Mouse (Mus musculus): ENCODE results near the gene Txndc15. TPM values are rescaled to one million over a fixed set of nuclear protein-coding genes. Genes with fewer than 3 reads are reported as not detected.
"Not testable (repeated sequence)": the region's sequence is repeated elsewhere in the genome, so short reads cannot be mapped to it uniquely, and the experiment has no call there.

The Txndc15 gene
- 10 to 100 TPM; 31.8 to 40.0 (median 34.2) TPM for total RNA-seq (2022)

GRCm38 (mm10) chr13:55714501-55715166 is at the start of gene Txndc15:
Txndc15 (plus strand) TSS chr13:55714650.
- DNase-seq (ENCODE audit: low spot score in 2 of 2), result peak; percentile 79 to 80

GRCm38 (mm10) chr13:55668550-55668949 is 45.9 kb upstream of the Txndc15 start:
- DNase-seq (ENCODE audit: low spot score in 2 of 2), result no peak

GRCm38 (mm10) chr13:55672711-55673110 is 41.7 kb upstream of the Txndc15 start:
- DNase-seq (ENCODE audit: low spot score in 2 of 2), result no peak

- DNase-seq (ENCODE audit: low spot score in 2 of 2), result no peak
Measured at GRCm38 (mm10) chr13:55677364-55677763, 37.1 kb upstream of the Txndc15 start.

GRCm38 (mm10) chr13:55682201-55682600 is 32.2 kb upstream of the Txndc15 start:
- DNase-seq (ENCODE audit: low spot score in 2 of 2), result no peak

- DNase-seq (ENCODE audit: low spot score in 2 of 2), result no peak
Measured at GRCm38 (mm10) chr13:55683581-55683980, 30.9 kb upstream of the Txndc15 start.

GRCm38 (mm10) chr13:55686107-55686633 is 28.3 kb upstream of the Txndc15 start:
- DNase-seq (ENCODE audit: low spot score in 2 of 2), result no peak

GRCm38 (mm10) chr13:55687927-55688602 is 26.4 kb upstream of the Txndc15 start:
- no peak for DNase-seq (ENCODE audit: low spot score in 2 of 2)

- peak; percentile 76 to 82 for DNase-seq (ENCODE audit: low spot score in 2 of 2)
Measured at GRCm38 (mm10) chr13:55692535-55693242, 21.8 kb upstream of the Txndc15 start, which contains the start of gene B230219D22Rik. B230219D22Rik (plus strand) TSS chr13:55693124.

GRCm38 (mm10) chr13:55693243-55693721 is 21.2 kb upstream of the Txndc15 start:
- DNase-seq (ENCODE audit: low spot score in 2 of 2), result no peak

GRCm38 (mm10) chr13:55694110-55694509 is 20.3 kb upstream of the Txndc15 start:
- no peak for DNase-seq (ENCODE audit: low spot score in 2 of 2)

GRCm38 (mm10) chr13:55695989-55696388 is 18.5 kb upstream of the Txndc15 start:
- DNase-seq (ENCODE audit: low spot score in 2 of 2), result not testable (repeated sequence)

GRCm38 (mm10) chr13:55704301-55704700 is 10.1 kb upstream of the Txndc15 start:
- DNase-seq (ENCODE audit: low spot score in 2 of 2), result no peak

- no peak for DNase-seq (ENCODE audit: low spot score in 2 of 2)
Measured at GRCm38 (mm10) chr13:55712846-55713245, 1.6 kb upstream of the Txndc15 start.

GRCm38 (mm10) chr13:55715167-55715512 is 690 bp downstream of the Txndc15 start:
- DNase-seq (ENCODE audit: low spot score in 2 of 2), result no peak

GRCm38 (mm10) chr13:55715908-55716510 is 1.6 kb downstream of the Txndc15 start:
- no peak for DNase-seq (ENCODE audit: low spot score in 2 of 2)

- DNase-seq (ENCODE audit: low spot score in 2 of 2), result no peak
Measured at GRCm38 (mm10) chr13:55721516-55721915, 7.1 kb downstream of the Txndc15 start.

- no peak for DNase-seq (ENCODE audit: low spot score in 2 of 2)
Measured at GRCm38 (mm10) chr13:55721995-55722394, 7.5 kb downstream of the Txndc15 start.

GRCm38 (mm10) chr13:55726598-55727119 is 12.2 kb downstream of the Txndc15 start:
- no peak for DNase-seq (ENCODE audit: low spot score in 2 of 2)

GRCm38 (mm10) chr13:55727120-55727838 is 12.8 kb downstream of the Txndc15 start, which contains the start of gene Pcbd2:
Pcbd2 (plus strand) TSS chr13:55727368.
- peak; percentile 71 to 79 for DNase-seq (ENCODE audit: low spot score in 2 of 2)

Data from gastrocnemius, adult 8-10 months (tissue).